Mouse (Mus musculus) layer of hippocampus, adult 18-20 months (tissue): ENCODE data around the gene Mcoln2. TPM values are rescaled to one million over a fixed set of nuclear protein-coding genes. Genes with fewer than 3 reads are reported as not detected.
"Not testable (repeated sequence)": the region's sequence is repeated elsewhere in the genome, so short reads cannot be mapped to it uniquely, and the experiment has no call there.

Experiments used
- DNase-seq, 2 experiments: peaks; one replicate each; pipeline ENCODE4 v3.0.0; 2022; ENCODE audit warnings: low spot score in 2 of 2
- total RNA-seq, 2 experiments: library from RNA; stranded (reverse); gene quantifications; 2 replicates each; pipeline ENCODE4 v1.2.3; 2021

The Mcoln2 gene
- total RNA-seq, 2 experiments from 2014 or later, result not detected

DNA sequence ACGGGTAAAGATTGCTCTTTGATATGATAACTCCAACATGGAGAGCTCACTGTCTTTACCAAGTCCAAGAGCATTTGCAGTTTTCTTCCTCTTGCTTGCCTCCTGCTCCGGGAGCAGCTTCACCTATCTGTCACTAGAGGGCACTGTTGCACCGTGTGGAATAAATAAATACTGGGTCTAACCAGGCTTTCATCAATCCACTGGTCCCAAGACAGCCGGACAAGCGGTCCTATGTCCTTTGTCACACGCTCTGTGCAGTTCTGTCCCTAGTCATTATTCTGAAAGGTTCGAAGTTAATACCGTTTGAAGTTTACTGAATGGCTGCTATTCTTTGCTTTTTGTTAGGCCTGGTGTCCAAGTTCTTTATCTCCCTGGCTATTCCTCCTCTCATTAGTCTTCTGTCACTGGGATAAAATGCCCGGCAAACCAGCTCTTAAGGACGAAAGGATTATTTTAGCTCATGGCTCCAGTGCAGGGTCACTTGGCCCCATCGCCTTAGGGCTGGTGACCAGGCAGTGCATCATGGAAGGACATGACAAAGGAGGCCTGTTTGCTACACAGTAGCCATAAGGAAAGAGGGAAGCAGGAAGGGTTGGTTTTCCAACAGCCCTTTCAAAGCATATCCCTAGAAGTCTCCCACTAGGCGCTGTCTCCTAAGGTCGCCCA lies 35.5 kb downstream of the Mcoln2 start:
- DNase-seq, result peak; percentile 29 to 87

DNA sequence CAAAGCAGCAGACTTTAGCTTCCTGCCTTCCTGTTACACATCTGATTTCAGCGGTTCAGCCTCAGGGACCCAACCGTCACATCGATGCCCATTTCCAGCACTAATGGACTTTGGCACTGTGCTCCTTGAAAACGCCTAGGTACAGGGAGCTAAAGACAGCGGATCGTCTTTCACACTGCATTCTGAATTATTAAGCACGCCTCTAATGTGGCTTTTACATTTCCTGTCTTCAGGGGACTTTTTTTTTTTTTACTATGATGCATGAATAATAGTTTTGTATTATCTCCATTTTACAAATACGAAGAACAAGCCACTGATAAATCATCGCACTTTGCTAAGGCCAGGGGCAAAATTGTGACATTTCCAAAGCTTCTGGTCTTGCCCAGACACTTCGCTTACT lies 36.4 kb downstream of the Mcoln2 start:
- no peak for DNase-seq

DNA sequence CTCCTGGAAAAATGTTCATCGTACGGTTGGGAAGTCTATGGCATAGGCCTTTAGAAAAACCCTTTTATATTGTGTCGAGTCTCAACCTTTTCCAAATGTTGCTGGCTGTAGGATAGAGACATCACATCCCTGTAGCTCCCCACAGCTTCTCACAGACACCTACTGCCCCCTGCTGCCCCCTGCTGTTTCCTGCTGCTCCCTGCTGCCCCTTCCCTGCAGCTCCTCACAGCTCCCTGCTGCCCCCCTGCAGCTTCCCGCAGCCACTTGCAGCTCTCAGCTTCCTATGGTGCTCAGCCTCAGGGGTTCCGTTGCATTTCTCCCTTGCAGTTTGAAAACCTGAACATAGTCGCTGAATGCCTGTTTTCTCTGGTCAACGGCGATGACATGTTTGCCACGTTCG lies 40.3 kb downstream of the Mcoln2 start:
- DNase-seq, result no peak

DNA sequence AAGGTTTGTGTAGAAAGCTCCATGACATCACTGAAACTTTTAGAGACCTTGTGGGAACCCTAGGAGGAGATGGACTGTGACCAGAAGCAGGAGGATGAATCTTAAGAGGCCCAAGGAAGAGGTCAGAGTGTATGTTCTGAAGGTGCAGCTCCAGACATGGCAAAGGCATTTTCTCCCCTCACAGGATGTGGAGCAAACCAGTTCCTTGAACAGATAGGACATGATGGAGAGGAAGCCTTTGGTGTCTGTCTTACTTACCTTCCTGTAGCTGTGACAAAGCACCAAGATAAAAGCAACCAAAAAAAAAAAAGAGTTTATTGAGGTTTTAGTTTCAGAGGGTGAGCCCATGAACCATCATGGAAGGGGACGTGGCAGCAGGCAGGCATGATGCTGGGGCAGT lies 42.9 kb downstream of the Mcoln2 start:
- DNase-seq, result no peak

DNA sequence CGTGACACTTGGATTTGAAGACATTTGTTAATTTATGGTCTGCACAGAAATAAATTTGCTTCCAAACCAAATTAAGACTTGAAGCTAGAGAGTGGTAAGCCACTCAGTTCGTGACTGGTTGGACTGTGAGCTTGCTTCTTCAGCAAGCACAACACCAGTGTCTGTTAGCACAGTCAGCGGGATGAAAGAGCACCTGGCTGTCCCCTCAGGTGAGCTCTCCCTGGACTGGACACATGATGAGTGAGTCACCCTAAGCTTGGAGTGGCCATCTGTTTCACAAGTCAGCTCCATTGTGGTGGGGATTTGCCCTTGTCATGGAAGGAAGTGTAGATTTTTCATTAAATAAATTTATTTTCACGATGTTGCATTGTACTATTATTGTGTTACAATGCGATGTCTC lies 45.5 kb downstream of the Mcoln2 start:
- no peak for DNase-seq

DNA sequence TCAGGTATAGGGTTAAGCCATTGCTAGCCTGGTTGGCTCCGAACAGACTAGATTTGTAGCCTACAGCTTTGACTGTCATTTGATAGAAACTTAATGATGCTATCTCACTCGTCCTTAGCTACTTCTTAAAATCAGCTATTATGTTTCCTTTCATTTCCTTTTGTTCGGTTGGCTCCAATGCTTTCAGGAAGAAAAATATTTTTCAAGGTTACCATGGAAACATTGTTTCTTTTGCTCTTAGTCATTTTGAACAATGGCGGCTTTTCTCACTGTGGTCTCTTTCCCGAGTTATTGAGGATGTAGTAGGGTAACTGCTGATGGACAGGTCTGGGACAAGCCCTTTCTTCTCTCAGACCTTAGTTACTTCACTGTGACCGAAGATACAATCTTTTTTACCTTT lies 46.7 kb downstream of the Mcoln2 start:
- DNase-seq, result no peak

DNA sequence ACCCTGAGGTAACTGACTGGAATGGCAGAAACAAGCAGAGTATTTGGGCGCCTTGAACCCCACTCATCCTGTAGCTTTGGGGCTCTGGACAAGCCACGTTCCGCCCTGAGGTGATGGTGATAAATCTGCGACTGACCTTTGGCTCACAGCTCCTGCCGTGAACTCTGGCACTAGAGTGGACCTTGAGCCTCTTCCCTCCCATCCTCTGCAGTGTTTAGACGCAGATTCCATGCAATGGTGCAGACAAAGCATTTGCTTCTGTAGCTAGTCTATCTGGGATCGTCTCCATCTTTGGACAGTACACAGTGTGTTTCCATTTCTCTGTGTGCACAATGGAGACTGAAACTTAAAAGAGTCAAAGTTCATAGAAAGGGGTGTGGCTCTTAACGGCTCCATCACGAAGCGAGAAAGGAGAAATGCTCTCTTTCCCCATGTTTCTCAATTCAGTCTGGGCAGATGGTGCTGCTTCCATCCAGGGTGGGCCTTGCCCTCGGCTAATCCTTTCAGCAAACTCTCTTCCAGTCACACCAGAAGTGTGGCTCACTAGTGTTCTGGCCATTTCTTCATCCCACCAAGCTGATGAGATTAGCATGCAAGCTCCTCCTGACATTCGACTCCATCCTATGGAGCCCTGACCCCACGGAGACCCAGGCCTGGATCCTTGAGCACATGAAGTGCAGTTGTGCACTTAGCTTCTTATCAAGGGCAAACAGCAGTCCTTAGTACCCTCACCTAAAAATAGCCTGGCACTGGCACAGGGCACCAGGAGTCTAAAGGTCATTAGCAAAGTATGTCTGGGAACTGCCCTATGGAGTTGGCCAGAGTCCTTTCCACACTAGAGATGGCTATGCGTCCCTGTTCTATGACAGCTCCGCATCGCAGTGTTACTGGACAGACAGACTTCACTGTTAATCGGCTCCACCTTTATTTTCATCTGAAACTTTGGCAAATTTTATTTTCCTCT lies 47.4 kb downstream of the Mcoln2 start:
- DNase-seq, result no peak

DNA sequence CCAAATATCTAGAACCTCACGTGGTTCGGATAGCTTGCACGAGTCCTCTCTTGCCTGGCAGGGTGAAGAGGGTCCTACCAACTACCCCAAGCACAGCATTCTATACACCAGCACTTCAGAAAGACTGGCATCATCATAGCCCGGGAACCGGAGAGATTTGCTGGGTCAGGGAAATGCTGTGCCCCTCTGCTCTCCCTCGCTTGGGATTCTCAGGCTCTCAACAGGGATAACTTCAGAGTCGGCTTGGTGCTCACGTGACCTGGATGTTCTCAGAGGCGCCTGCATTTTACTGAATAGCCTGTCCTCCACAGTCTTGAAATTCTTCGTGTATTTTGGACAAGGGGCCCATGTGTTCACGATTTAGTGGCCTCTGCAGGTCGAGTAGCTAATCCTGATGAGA lies 48.2 kb downstream of the Mcoln2 start:
- DNase-seq, result no peak

DNA sequence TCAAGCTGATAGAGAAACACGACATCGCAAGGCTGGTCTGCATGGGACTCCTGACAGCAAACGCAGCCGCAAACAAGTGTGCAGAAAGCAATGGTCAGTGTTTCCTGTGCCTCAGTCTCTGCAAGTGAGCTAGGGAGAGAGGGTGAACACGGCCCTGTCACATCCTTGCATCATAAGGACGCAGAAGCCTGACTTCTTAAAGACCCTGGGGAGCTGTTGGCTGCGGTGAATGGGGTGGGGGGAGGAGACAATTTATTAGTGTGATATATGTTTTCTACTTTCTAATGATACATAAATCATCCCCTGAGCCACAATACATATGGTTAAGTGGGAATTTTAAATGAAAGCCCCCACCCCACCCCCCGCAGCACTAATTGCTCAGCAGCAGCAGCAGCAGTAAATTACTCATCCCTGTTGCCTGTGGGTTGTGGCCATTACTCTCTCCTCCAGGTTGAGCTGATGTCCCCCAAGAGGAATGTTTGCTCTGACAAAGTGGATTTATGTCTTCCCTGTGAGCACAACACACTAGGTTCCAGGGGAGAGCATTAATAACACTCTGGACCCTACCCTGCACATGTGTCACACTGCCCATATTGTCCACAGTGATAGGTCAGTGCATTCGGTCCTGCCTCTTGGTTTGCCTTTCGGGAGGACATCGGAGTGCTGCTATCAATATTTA lies 49.3 kb downstream of the Mcoln2 start:
- DNase-seq, result no peak

DNA sequence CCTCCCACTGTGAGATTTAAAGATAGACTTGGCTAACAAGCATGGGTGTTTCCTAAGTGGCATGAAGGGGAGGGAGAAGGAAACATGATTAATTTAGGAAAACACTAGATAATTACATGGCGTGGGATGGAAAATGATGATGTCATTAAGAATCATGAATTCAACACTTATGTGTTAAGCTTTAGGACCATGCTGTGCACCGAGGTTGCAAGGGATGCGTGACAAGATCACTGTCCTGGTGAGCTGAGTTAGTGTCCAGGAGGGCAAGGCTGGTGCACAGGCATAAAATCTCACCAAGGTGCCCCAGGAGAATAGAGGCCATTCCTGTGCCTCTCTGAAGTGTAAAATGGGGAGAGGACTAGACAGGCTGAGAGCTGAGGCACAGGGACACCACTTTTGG lies 49.9 kb downstream of the Mcoln2 start:
- DNase-seq, result no peak

DNA sequence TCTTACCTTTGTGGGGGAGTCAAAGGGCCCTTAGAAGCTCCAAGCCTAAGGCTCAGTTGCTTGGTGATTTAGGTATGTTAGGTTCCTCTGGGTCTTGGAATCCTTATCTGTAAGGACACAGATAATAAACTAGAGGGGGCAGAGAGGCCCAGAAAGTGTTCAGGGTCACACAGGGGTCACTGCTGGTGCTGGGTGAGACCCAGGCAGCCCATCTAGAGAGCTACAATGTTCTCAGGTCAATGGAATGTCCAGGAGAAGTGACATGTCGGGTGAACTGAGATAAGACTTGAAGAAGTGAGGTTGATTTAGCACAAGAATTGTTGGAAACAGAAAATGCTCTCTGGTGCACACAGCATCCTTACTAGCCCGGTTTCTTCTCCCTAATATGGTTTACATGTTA lies 54.7 kb downstream of the Mcoln2 start:
- DNase-seq, result no peak

DNA sequence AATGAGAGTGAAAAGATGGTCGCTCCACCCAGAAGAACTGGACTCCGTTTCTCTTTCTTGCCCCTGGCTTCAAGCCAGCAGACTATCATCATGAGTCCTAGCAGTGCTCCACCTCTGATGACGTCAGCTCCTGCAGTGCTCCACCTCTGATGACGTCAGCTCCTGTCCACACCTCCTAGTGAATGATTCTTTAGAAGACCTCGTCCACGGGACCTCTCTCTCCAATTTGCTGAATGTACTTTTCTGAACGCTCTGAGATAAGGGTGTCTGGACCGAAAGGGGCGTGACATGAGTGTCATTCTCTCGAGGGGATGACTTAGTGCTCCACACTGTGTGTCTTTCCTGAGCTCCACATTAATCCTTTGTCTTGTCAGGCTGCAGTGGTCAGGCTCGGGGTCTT lies 55.7 kb downstream of the Mcoln2 start:
- DNase-seq, result no peak

DNA sequence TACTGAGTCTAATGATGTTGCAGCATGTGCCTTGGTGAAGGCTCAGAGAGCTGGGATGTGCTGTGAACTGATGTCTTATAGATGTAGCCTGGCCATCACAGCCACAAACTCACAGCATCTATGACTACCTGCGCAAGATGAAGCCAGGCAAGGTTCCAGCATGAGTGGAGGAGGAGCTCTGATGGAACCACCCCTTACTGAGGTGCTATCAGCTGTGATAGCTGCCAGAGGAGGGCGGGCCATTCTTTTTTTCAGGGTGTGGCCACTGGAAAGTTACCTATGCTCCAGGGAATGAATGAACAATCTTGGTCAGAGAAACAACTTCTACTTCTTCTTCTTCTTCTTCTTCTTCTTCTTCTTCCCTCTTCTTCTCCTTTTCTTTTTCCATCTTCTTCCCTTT lies 57.0 kb downstream of the Mcoln2 start:
- DNase-seq, result no peak

DNA sequence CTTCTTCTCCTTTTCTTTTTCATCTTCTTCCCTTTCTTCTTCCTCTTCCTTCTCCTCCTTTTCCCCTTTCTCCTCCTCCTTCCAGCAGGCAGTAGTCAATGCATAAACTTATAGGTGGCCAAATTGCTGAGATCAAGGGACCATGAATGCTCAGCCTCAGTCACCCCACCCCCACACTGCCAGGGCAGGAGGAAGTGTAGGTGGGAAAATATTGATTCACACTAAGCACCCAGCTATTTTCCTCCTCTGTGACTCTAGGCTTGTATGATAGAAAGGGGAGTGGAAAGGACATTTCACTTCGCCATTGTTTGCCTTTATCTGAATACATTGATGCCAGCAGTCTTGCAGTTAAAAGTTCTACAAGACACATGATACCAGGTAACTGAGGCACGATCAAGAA lies 57.8 kb downstream of the Mcoln2 start:
- DNase-seq, result no peak

DNA sequence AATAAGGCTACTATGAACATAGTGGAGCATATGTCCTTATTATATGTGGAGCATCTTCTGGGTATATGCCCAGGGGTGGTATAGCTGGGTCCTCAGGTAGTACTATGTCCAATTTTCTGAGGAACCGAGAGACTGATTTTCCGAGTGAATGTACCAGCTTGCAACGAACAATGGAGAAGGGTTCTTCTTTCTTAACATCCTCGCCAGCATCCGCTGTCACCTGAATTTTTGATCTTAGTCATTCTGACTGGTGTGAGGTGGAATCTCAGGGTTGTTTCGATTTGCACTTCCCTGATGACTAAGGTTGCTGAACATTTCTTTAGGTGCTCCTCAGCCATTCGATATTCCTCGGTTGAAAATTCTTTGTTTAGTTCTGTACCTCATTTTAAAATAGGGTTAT lies 60.1 kb downstream of the Mcoln2 start:
- not testable (repeated sequence) for DNase-seq

DNA sequence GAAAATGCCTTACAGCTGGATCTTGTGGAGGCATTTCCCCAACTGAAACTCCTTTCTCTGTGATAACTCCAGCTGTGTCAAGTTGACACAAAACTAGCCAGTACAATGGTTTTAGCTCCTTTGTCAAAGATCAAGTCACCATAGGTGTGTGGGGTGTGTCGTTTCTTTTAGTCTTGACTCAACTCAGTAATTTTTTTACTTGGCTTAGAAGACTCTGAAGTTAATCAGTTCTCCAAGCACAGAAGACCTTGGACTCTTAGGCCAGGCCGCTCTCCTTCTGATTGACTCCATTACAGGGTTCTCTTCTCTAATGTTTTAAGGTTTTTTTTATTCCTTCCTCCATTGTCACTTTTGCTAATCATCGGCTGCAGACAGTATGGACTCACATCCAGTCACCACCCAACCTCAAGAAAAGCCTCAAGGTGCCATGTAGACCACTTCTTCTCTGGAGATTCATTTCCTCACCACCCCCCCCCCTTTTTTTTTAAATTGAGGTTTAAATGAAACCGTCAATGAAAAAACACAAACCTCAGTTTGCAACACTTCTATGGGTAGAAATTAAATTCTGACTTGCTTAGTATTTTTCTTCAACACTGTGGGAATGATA lies 61.6 kb downstream of the Mcoln2 start:
- DNase-seq, result no peak

DNA sequence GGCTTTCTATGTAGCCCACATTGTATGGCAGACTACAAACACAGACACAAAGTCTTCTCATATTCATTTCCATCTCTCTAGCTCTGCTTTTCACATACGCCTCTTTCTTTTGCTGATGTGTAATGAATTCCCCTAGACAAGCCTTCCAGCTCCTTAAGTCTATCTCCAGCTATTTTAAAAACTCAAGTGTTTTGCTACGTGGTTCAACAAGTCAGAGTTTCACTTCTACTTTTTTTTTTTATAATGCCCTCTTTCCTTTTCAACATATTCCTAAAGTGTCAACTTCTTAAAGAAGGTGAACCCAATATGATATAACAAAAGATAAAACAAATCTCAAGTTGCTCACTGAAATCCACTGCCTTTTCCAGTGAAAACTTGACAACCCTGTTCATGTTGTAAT lies 62.3 kb downstream of the Mcoln2 start:
- DNase-seq, result no peak

DNA sequence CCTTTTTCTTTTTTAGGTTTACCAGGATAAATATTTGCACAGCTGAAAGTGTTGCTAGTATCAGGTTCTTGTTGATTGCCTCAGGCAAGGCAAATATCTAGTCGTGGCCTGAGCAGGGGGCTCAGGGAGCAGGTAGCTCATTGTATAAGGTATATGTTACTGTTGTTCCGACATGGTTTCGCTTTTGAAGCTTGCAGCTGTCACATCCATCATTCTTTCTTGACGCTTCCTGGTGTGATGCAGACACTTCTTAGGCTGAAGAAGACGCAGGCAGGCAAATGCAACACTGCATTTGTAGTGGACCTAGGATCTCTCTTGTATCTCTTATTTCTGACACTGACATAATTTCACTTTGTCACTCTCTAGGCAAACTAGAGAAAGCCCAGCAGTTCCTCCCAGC lies 63.7 kb downstream of the Mcoln2 start:
- no peak for DNase-seq

DNA sequence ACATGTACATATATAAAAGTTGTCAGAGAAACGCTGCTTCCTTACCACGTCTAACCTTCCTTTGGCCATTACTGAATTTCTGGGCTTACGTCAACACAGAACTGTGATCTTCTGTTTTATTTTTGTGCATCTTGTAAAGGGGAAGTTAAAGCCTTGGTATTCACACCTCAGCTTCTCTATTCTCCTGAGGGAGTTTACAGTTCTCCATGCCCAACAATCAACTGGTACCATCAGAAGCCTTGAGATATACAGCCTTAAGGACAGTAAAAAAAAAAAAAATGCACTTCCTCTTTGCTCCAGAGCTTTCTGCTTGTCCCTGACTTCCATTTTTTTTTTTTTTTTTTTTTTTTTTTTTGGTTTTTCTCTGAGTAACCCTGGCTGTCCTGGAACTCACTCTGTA lies 66.9 kb downstream of the Mcoln2 start:
- no peak for DNase-seq

DNA sequence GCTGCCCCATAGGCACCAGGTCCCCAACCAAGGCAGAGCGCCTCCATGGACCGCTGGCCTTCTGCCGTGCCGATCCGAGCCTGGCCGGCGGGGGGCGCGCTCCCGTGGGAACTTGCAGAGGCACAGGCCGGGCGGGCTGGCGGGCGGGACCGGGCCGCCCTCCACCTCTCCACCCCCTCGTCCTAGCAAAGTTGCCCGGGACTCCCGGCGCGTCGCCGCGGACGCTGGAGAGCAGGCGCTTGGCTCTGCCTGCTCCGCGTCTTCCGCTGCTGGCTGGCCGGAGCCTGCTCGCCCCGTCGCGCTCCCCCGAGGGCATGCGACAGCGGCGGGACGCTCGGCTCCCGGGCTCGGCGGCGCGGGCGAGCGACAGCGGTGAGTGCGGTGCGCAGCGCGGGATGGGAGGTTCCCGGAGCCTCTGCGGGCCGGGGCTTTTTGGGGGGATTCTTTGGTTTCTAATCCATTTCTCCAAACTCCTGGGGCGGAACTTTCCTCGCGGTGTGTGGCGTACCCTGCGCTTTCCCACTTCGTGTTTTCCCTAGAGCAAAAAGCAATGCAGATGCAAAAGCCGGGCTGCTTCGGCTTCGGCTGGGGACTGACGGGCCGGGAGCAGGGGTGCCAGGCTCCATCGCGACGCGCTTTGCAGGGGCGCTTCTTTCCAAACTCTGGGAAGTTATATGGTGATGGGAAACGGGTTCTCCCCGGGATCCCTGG lies 71.3 kb downstream of the Mcoln2 start, which contains the start of gene Lpar3:
TSS of gene Lpar3 (plus strand) at position 188 of the 711 bp plus-strand sequence.
- DNase-seq, result peak in 1 of 2 experiments; percentile 18

DNA sequence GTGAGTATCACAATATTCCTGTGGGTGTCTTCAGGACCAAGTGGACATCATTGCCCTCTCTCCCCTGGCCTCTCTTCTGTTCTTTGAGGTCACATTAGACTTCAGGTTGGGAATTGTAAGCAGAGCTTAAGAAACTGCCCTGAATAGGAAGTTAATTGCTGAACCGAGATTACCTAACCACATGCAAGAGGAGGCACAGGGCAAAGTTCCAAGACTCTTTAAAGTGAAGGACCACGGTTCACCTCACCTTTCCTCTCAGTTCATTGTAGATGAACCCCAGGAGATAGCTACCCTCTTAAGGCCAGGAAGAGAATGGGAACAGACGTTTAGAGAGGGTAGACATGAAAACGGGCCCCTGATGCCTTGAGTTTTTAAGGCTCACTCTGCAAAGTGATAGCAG lies 74.6 kb downstream of the Mcoln2 start:
- no peak for DNase-seq
